10 mouse cellular contexts compared by ENCODE assay signal in genomic region chr1:92360255-92360654, GRCm38 (mm10).
DNase-seq lines count a peak whose midpoint lies in the region; ATAC-seq and TF ChIP-seq lines count a peak whose summit lies in the region.
"Had no signal": no experiment of that assay in that cellular context is flagged by ENCODE, and none has a peak within 500 bp of the region (broad histone marks: within the 10 kb centered on the region; RNA-seq: fewer than 3 reads in every experiment).

No protein-coding gene starts in this region.

- H3K27ac ChIP-seq in forebrain, embryonic 14.5 days (ENCODE audit: low read depth, low read length): no peak overlapping the region
- H3K27ac ChIP-seq in forebrain, embryonic 12.5 days: no peak overlapping the region
- H3K27ac ChIP-seq in bone marrow macrophage, adult 2 months (ENCODE audit: insufficient read depth, low read depth, low read length): no peak overlapping the region
- no peak overlapping the region for H3K27ac ChIP-seq in embryonic facial prominence, embryonic 14.5 days (replicated peaks; ENCODE audit: low read depth, low read length)
- H3K27ac ChIP-seq: limb, embryonic 12.5 days; stomach, embryonic 15.5 days had no signal

- no peak overlapping the region for H3K9ac ChIP-seq in forebrain, embryonic 14.5 days (ENCODE audit: low read length)
- no peak overlapping the region for H3K9ac ChIP-seq in forebrain, embryonic 12.5 days
- H3K9ac ChIP-seq in embryonic facial prominence, embryonic 14.5 days (ENCODE audit: low read depth, low read length): no peak overlapping the region
- H3K9ac ChIP-seq: limb, embryonic 12.5 days; stomach, embryonic 15.5 days had no signal

- no peak overlapping the region for H3K4me3 ChIP-seq in forebrain, embryonic 14.5 days (ENCODE audit: low read depth, low read length)
- H3K4me3 ChIP-seq in forebrain, embryonic 12.5 days (replicated peaks): no peak overlapping the region
- no peak overlapping the region for H3K4me3 ChIP-seq in bone marrow macrophage, adult 2 months (ENCODE audit: insufficient read depth, low read length)
- no peak overlapping the region for H3K4me3 ChIP-seq in embryonic facial prominence, embryonic 14.5 days (ENCODE audit: low read depth, low read length)
- H3K4me3 ChIP-seq: limb, embryonic 12.5 days; stomach, embryonic 15.5 days had no signal

- peak; percentile 56 for DNase-seq in forebrain, embryonic 14.5 days (ENCODE audit: low spot score)
- DNase-seq in CD4-positive helper T cell, adult 2 months (ENCODE audit: low read depth, low spot score): peak; percentile 38
- peak; percentile 36 for DNase-seq in embryonic facial prominence, embryonic 14.5 days (ENCODE audit: low spot score)
- peak; percentile 68 for DNase-seq in layer of hippocampus, adult 11-12 months (ENCODE audit: low spot score)
- DNase-seq in lung, postnatal 14 days: peak; percentile 77
- DNase-seq in spleen, postnatal 4 days (ENCODE audit: low spot score in 2 of 2): peak; percentile 36 to 81

- peak; percentile 23; the same call in 1 of the 2 replicates for ATAC-seq in forebrain, embryonic 14.5 days
- ATAC-seq in forebrain, embryonic 12.5 days (ENCODE audit: low FRiP score): no peak
- ATAC-seq in embryonic facial prominence, embryonic 14.5 days (ENCODE audit: low read depth): no peak

- H3K27me3 ChIP-seq in forebrain, embryonic 14.5 days (replicated peaks; ENCODE audit: control insufficient read depth, insufficient read depth, low read length): no peaks in the 10 kb centered on the region
- no peaks in the 10 kb centered on the region for H3K27me3 ChIP-seq in forebrain, embryonic 12.5 days
- no peaks in the 10 kb centered on the region for H3K27me3 ChIP-seq in embryonic facial prominence, embryonic 14.5 days (replicated peaks; ENCODE audit: control insufficient read depth, insufficient read depth, low read length)
- H3K27me3 ChIP-seq: limb, embryonic 12.5 days; stomach, embryonic 15.5 days had no signal

- TF ChIP-seq CTCF in bone marrow macrophage, adult 2 months (IDR thresholded peaks at IDR 0.05; ENCODE audit: low read depth, low read length): peak; percentile 95

- H3K4me1 ChIP-seq in forebrain, embryonic 14.5 days (ENCODE audit: control insufficient read depth, insufficient read depth, low read length): no peaks in the 10 kb centered on the region
- H3K4me1 ChIP-seq in forebrain, embryonic 12.5 days: 0 out of 2 replicates have a peak, but pooled peaks cover 4% of the 10 kb centered on the region
- H3K4me1 ChIP-seq in bone marrow macrophage, adult 2 months (ENCODE audit: control insufficient read depth, insufficient read depth, low read length): no peaks in the 10 kb centered on the region
- H3K4me1 ChIP-seq in embryonic facial prominence, embryonic 14.5 days (ENCODE audit: control insufficient read depth, insufficient read depth, low read length): no peaks in the 10 kb centered on the region; the same call in 1 of the 2 replicates
- H3K4me1 ChIP-seq: limb, embryonic 12.5 days; stomach, embryonic 15.5 days had no signal

- no peaks in the 10 kb centered on the region for H3K36me3 ChIP-seq in forebrain, embryonic 14.5 days (ENCODE audit: control insufficient read depth, insufficient read depth, low read length)
- no peaks in the 10 kb centered on the region for H3K36me3 ChIP-seq in forebrain, embryonic 12.5 days (replicated peaks)
- H3K36me3 ChIP-seq in embryonic facial prominence, embryonic 14.5 days (ENCODE audit: control insufficient read depth, insufficient read depth, low read length): no peaks in the 10 kb centered on the region
- H3K36me3 ChIP-seq: limb, embryonic 12.5 days; stomach, embryonic 15.5 days had no signal

- no peaks in the 10 kb centered on the region for H3K9me3 ChIP-seq in forebrain, embryonic 14.5 days (replicated peaks; ENCODE audit: control insufficient read depth, low read length)
- H3K9me3 ChIP-seq in forebrain, embryonic 12.5 days: no peaks in the 10 kb centered on the region
- H3K9me3 ChIP-seq in embryonic facial prominence, embryonic 14.5 days (ENCODE audit: control insufficient read depth, low read length): no peaks in the 10 kb centered on the region
- H3K9me3 ChIP-seq: limb, embryonic 12.5 days; stomach, embryonic 15.5 days had no signal

- no peak for TF ChIP-seq POLR2A in bone marrow macrophage, adult 2 months (IDR thresholded peaks at IDR 0.05; ENCODE audit: borderline replicate concordance, low read depth, low read length)

- H3K4me2 ChIP-seq in forebrain, embryonic 14.5 days (ENCODE audit: low read length): no peak overlapping the region
- no peak overlapping the region for H3K4me2 ChIP-seq in forebrain, embryonic 12.5 days
- no peak overlapping the region for H3K4me2 ChIP-seq in embryonic facial prominence, embryonic 14.5 days (ENCODE audit: low read depth, low read length)
- H3K4me2 ChIP-seq: limb, embryonic 12.5 days; stomach, embryonic 15.5 days had no signal

- 19% methylated on average over 7 of the region's 7 CpGs for WGBS in forebrain, embryonic 14.5 days
- 10% methylated on average over 7 of the region's 7 CpGs for WGBS in forebrain, embryonic 12.5 days
- 22% methylated on average over 7 of the region's 7 CpGs for WGBS in embryonic facial prominence, embryonic 14.5 days
